Mouse (Mus musculus): ENCODE data around the gene Btnl2. TPM values are rescaled to one million over a fixed set of nuclear protein-coding genes. Genes with fewer than 3 reads are reported as not detected.

The Btnl2 gene
- polyA plus RNA-seq, 1 experiment from 2014 or later: 0.20 TPM

DNA sequence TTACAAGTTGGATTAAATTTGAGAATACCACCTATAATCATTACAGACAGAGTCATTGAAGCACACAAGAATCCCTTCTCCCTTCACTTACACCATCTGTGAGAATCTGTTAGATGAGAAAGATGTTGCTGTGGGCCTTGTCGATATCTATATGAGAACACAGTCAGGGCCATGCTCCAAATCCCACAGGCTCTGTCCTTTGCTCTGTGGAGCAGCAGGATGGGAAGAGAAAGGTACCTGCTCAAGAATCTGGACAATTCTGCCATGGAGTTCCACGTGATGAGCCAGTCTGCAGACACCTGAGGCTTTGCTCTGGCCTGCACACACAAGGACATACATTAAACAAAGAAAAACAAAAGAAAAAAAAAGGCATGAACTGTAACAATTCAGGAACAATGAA is 37.9 kb upstream of the Btnl2 start:
- Histone ChIP-seq H3K36me3 (no peaks in the 10 kb centered on the region), H3K4me2 (no peak overlapping the region), H3K27ac (no peak overlapping the region), H3K9me3 (no peaks in the 10 kb centered on the region), H3K4me3 (no peak overlapping the region), H3K4me1 (no peaks in the 10 kb centered on the region), H3K9ac (no peak overlapping the region), H3K27me3 (no peaks in the 10 kb centered on the region)
- ATAC-seq (ENCODE audit: insufficient number of reproducible peaks, low FRiP score, low TSS enrichment, low read depth): no peak
- WGBS: 74% methylated on average over 2 of the region's 2 CpGs

DNA sequence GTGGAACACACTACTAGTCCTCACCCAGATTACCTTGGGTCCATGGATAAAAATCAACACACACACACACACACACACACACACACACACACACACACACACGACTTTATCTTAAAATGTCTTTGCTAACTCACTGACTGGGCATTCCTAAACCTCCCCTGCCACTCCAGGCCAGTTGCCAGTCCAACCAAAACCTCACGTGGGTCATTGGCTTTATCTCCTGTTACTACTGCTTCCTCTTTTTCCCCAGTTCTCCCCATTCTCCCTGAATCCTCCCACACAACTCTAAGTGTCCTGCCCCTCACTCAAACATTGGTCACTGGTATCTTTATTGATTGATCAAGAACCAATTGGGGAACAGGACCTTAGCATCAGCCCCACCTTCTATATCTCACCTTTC is 37.3 kb upstream of the Btnl2 start:
- no peak for ATAC-seq (ENCODE audit: insufficient number of reproducible peaks, low FRiP score, low TSS enrichment, low read depth)
- H3K36me3 ChIP-seq: no peaks in the 10 kb centered on the region
- no peak overlapping the region for H3K4me3 ChIP-seq
- H3K4me2 ChIP-seq: no peak overlapping the region
- no peaks in the 10 kb centered on the region for H3K27me3 ChIP-seq
- WGBS: 38% methylated on average over 2 of the region's 2 CpGs
- H3K27ac ChIP-seq: no peak overlapping the region
- H3K4me1 ChIP-seq: no peaks in the 10 kb centered on the region
- H3K9ac ChIP-seq: no peak overlapping the region
- no peaks in the 10 kb centered on the region for H3K9me3 ChIP-seq

- H3K4me1 ChIP-seq: no peaks in the 10 kb centered on the region
- H3K36me3 ChIP-seq: no peaks in the 10 kb centered on the region
- H3K27me3 ChIP-seq: no peaks in the 10 kb centered on the region
- H3K4me2 ChIP-seq: no peak within 1 kb of the TSS
- ATAC-seq (ENCODE audit: insufficient number of reproducible peaks, low FRiP score, low TSS enrichment, low read depth): no peak
- no peak within 1 kb of the TSS for H3K4me3 ChIP-seq
- 54% methylated on average over 4 of the region's 4 CpGs for WGBS
- no peak within 1 kb of the TSS for H3K27ac ChIP-seq
- H3K9me3 ChIP-seq: no peaks in the 10 kb centered on the region
- no peak within 1 kb of the TSS for H3K9ac ChIP-seq
Measured at GRCm38 (mm10) chr17:34325436-34325835, 29.2 kb upstream of the Btnl2 start, which contains the start of gene H2-Eb2. Gene H2-Eb2 (plus strand): TSS chr17:34325665.

GRCm38 (mm10) chr17:34326373-34326772 is 28.2 kb upstream of the Btnl2 start:
- Histone ChIP-seq H3K36me3 (no peaks in the 10 kb centered on the region), H3K27me3 (no peaks in the 10 kb centered on the region), H3K27ac (no peak overlapping the region), H3K9me3 (no peaks in the 10 kb centered on the region), H3K4me3 (no peak overlapping the region), H3K9ac (no peak overlapping the region), H3K4me2 (no peak overlapping the region), H3K4me1 (no peaks in the 10 kb centered on the region)
- 75% methylated on average over 3 of the region's 3 CpGs for WGBS
- no peak for ATAC-seq (ENCODE audit: insufficient number of reproducible peaks, low FRiP score, low TSS enrichment, low read depth)

DNA sequence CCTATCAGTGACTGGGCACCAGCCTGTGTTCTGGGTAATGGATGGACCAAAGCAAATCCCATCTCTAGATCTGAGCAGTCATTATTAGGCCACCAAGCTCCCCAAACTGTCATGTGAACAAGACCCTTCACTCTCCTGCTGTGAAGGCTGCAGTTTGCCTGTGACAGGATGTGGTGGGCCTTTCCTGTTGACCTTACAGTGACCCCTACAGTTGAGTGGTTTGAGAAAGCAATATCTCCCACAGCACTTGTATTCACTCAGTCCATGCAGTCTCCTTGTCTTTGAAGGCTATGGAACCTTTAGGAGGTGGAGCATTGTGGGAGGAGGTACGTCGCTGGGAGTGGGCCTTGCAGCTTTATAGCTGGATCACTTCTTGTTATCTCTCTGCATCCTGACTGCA is 24.8 kb upstream of the Btnl2 start:
- Histone ChIP-seq H3K4me1 (no peaks in the 10 kb centered on the region), H3K4me2 (no peak overlapping the region), H3K27ac (no peak overlapping the region), H3K9ac (no peak overlapping the region), H3K9me3 (no peaks in the 10 kb centered on the region), H3K4me3 (no peak overlapping the region), H3K36me3 (no peaks in the 10 kb centered on the region), H3K27me3 (no peaks in the 10 kb centered on the region)
- WGBS: 65% methylated on average over 2 of the region's 2 CpGs
- no peak for ATAC-seq (ENCODE audit: insufficient number of reproducible peaks, low FRiP score, low TSS enrichment, low read depth)

DNA sequence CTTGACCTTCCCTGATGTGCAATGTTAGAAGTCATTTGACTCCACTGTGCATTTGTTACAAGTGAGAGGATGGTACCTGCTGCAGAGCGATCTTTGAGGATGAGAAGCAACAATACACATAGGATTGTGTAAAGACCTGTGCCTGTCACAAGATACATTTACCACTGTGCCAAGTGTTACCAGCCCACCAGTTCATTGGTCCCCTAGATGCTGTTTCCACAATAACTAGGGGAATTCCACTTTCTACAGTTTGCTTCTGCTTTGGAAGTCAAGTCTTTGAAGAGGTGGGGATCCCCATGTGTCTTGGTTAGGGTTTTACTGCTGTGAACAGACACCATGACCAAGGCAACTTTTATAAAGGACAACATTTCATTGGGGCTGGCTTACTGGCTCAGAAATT is 23.4 kb upstream of the Btnl2 start:
- Histone ChIP-seq H3K4me2 (no peak overlapping the region), H3K36me3 (no peaks in the 10 kb centered on the region), H3K9ac (no peak overlapping the region), H3K4me1 (no peaks in the 10 kb centered on the region), H3K27ac (no peak overlapping the region), H3K4me3 (no peak overlapping the region), H3K9me3 (no peaks in the 10 kb centered on the region), H3K27me3 (no peaks in the 10 kb centered on the region)
- WGBS: 93% methylated on average over 1 of the region's 1 CpGs
- ATAC-seq (ENCODE audit: insufficient number of reproducible peaks, low FRiP score, low TSS enrichment, low read depth): no peak

DNA sequence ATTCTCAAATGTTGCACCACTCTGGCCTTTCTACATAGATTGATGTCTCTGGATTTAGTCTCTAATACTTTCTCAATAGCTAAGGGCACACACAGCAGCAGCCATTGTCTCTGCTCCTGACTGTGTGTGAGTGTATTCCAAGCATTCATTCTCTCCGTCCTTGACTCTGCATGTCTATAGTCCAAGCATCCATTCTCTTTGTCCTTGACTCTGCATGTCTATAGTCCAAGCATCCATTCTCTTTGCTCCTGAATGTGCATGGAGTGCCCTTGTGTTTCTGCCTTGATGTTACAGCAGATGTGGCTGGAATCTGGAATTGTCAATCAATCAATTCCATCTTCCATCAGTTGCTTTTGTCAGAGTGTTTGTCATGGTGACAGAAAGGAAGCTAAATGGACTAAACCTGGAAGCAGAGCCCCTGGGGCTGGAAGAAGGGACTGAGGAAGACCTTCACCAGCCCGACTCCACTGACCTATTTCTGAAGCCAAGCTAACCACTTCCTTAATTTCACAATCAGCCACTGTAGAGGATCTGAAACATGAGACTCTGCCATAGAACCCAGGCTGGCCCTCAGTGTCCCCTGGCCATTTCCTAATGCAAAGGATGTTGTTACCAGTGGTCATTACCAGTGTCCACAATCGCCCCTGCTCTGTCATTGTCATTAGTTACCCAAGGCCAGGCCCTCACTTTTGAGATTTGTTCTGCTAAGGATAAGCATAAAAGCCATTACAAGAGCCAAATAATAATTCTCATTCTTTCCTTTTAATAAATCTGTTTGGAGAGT is 13.8 kb upstream of the Btnl2 start:
- no peaks in the 10 kb centered on the region for H3K36me3 ChIP-seq
- H3K27ac ChIP-seq: no peak overlapping the region
- WGBS: 53% methylated on average over 3 of the region's 3 CpGs
- H3K9me3 ChIP-seq: no peaks in the 10 kb centered on the region
- no peaks in the 10 kb centered on the region for H3K27me3 ChIP-seq
- H3K4me2 ChIP-seq: no peak overlapping the region
- no peak for ATAC-seq (ENCODE audit: insufficient number of reproducible peaks, low FRiP score, low TSS enrichment, low read depth)
- no peaks in the 10 kb centered on the region for H3K4me1 ChIP-seq
- no peak overlapping the region for H3K4me3 ChIP-seq
- H3K9ac ChIP-seq: no peak overlapping the region

DNA sequence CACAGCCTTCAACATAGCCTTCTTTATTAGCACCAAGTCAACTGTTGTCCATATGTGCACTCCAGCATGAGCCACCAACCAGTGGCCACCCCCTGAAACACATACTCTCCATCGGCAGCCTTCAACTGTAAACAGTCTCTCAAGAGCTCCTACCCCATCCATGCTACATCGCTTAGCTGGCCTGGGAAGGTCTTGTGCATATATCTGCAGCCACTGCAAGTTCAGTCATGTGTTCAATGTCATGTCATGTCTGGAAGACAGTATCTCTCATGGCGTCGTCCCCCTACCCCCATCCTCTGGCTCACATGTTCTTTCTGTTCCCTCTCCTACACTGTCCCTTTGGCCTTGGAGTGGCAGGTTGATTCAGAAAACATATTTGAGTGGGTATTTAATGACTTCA is 9.7 kb upstream of the Btnl2 start:
- 86% methylated on average over 4 of the region's 4 CpGs for WGBS
- Histone ChIP-seq H3K4me3 (no peak overlapping the region), H3K27ac (no peak overlapping the region), H3K9me3 (no peaks in the 10 kb centered on the region), H3K9ac (no peak overlapping the region), H3K4me2 (no peak overlapping the region), H3K27me3 (peaks cover 4% of the 10 kb centered on the region; the same call in 1 of the 2 replicates), H3K36me3 (no peaks in the 10 kb centered on the region), H3K4me1 (no peaks in the 10 kb centered on the region)
- no peak for ATAC-seq (ENCODE audit: insufficient number of reproducible peaks, low FRiP score, low TSS enrichment, low read depth)

- no peaks in the 10 kb centered on the region for H3K4me1 ChIP-seq
- no peaks in the 10 kb centered on the region for H3K9me3 ChIP-seq
- no peaks in the 10 kb centered on the region for H3K36me3 ChIP-seq
- ATAC-seq (ENCODE audit: insufficient number of reproducible peaks, low FRiP score, low TSS enrichment, low read depth): no peak
- 87% methylated on average over 7 of the region's 7 CpGs for WGBS
- no peak overlapping the region for H3K4me3 ChIP-seq
- no peak overlapping the region for H3K9ac ChIP-seq
- no peak overlapping the region for H3K27ac ChIP-seq
- no peak overlapping the region for H3K4me2 ChIP-seq
- peaks cover 5% of the 10 kb centered on the region for H3K27me3 ChIP-seq
Measured at GRCm38 (mm10) chr17:34345486-34345885, 9.1 kb upstream of the Btnl2 start.

- Histone ChIP-seq H3K9ac (no peak overlapping the region), H3K27ac (no peak overlapping the region), H3K4me2 (no peak overlapping the region), H3K36me3 (no peaks in the 10 kb centered on the region), H3K4me3 (no peak overlapping the region), H3K27me3 (peaks cover 5% of the 10 kb centered on the region), H3K4me1 (no peaks in the 10 kb centered on the region), H3K9me3 (no peaks in the 10 kb centered on the region)
- WGBS: 67% methylated on average over 3 of the region's 3 CpGs
- ATAC-seq (ENCODE audit: insufficient number of reproducible peaks, low FRiP score, low TSS enrichment, low read depth): no peak
Measured at GRCm38 (mm10) chr17:34346041-34346440, 8.6 kb upstream of the Btnl2 start.

- Histone ChIP-seq H3K4me2 (no peak overlapping the region), H3K9ac (no peak overlapping the region), H3K4me3 (no peak overlapping the region), H3K4me1 (no peaks in the 10 kb centered on the region), H3K27me3 (peaks cover 5% of the 10 kb centered on the region), H3K27ac (no peak overlapping the region), H3K36me3 (no peaks in the 10 kb centered on the region), H3K9me3 (no peaks in the 10 kb centered on the region)
- no peak for ATAC-seq (ENCODE audit: insufficient number of reproducible peaks, low FRiP score, low TSS enrichment, low read depth)
- WGBS: 62% methylated on average over 6 of the region's 6 CpGs
Measured at GRCm38 (mm10) chr17:34347606-34348308, 6.9 kb upstream of the Btnl2 start.

DNA sequence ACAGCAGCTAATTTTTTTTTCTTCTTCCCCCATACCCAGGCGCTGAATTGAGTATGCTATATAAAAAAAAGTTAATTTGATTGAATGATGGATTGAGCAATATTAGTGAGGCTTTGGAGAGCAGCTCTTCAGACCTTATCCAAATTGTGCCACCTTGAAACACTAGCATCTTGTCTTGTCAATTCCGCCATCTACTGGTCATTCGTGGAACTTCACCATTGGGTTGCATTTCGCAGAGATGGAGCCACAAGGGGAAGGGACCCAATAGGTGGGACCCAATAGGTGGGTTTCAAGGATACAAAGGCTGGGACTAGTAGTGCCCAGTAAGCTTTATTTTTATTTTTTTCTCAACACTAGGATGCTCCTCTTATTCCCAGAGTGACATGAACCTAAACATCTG is 5.2 kb upstream of the Btnl2 start:
- 2% methylated on average over 4 of the region's 4 CpGs for WGBS
- Histone ChIP-seq H3K4me2 (no peak overlapping the region), H3K4me1 (no peaks in the 10 kb centered on the region)

More for the DNA sequence above, 5.2 kb upstream of the Btnl2 start:
- Histone ChIP-seq H3K9ac (no peak overlapping the region), H3K27ac (no peak overlapping the region), H3K9me3 (no peaks in the 10 kb centered on the region), H3K36me3 (no peaks in the 10 kb centered on the region), H3K27me3 (peaks cover 5% of the 10 kb centered on the region), H3K4me3 (no peak overlapping the region)
- ATAC-seq (ENCODE audit: insufficient number of reproducible peaks, low FRiP score, low TSS enrichment, low read depth): no peak
